Mouse (Mus musculus): ENCODE results near the gene Rab3b.

Gene Rab3b

GRCm38 (mm10) chr4:108950201-108950600 is 71.3 kb downstream of the Rab3b start:
- DNase-seq (ENCODE audit: low spot score in 2 of 2) = no peak

GRCm38 (mm10) chr4:108951663-108952062 is 72.8 kb downstream of the Rab3b start:
- DNase-seq (ENCODE audit: low spot score in 2 of 2) = no peak

GRCm38 (mm10) chr4:108959696-108960095 is 80.8 kb downstream of the Rab3b start:
- DNase-seq (ENCODE audit: low spot score in 2 of 2) = no peak

- no peak for DNase-seq (ENCODE audit: low spot score in 2 of 2)
These were observed 82.0 kb downstream of the Rab3b start for GRCm38 (mm10) chr4:108960619-108961460.

GRCm38 (mm10) chr4:108963017-108963416 is 84.2 kb downstream of the Rab3b start:
- DNase-seq (ENCODE audit: low spot score in 2 of 2) = no peak

GRCm38 (mm10) chr4:108969517-108969916 is 90.7 kb downstream of the Rab3b start:
- DNase-seq (ENCODE audit: low spot score in 2 of 2) = no peak

- DNase-seq (ENCODE audit: low spot score in 2 of 2) = no peak
These were observed 92.2 kb downstream of the Rab3b start for GRCm38 (mm10) chr4:108971054-108971453.

GRCm38 (mm10) chr4:108976458-108977071 is 97.7 kb downstream of the Rab3b start:
- peak in 1 of 2 experiments; percentile 52 for DNase-seq (ENCODE audit: low spot score in 2 of 2)

GRCm38 (mm10) chr4:108986833-108987472 is 108.1 kb downstream of the Rab3b start:
- DNase-seq (ENCODE audit: low spot score in 2 of 2) = no peak

- no peak for DNase-seq (ENCODE audit: low spot score in 2 of 2)
These were observed 108.6 kb downstream of the Rab3b start for GRCm38 (mm10) chr4:108987473-108987842.

- no peak for DNase-seq (ENCODE audit: low spot score in 2 of 2)
These were observed 110.6 kb downstream of the Rab3b start for GRCm38 (mm10) chr4:108989430-108989829.

GRCm38 (mm10) chr4:108990032-108990431 is 111.2 kb downstream of the Rab3b start:
- no peak for DNase-seq (ENCODE audit: low spot score in 2 of 2)

- no peak for DNase-seq (ENCODE audit: low spot score in 2 of 2)
These were observed 111.7 kb downstream of the Rab3b start for GRCm38 (mm10) chr4:108990571-108990970.

- DNase-seq (ENCODE audit: low spot score in 2 of 2) = no peak
These were observed 112.9 kb downstream of the Rab3b start for GRCm38 (mm10) chr4:108991811-108992210.
